Mouse (Mus musculus) thymus, adult 2 months (tissue): ENCODE measurements around the gene Gm47959.

Source experiments
- CTCF ChIP-seq: fragments of 200-500 bp; IDR thresholded peaks from 2 replicates; pipeline ENCODE4 v1.5.1; 2012; ENCODE audit warnings: mild to moderate bottlenecking, control low read depth, low read length, moderate library complexity, borderline replicate concordance; ENCODE audit not compliant: control insufficient read depth, poor library complexity, insufficient read depth; ENCODE audit errors: extremely low read depth
- POLR2A ChIP-seq: fragments of 200-500 bp; IDR thresholded peaks from 2 replicates; pipeline ENCODE4 v1.6.1; 2012; ENCODE audit warnings: mild to moderate bottlenecking, low read length, control low read depth, moderate library complexity; ENCODE audit not compliant: control insufficient read depth, poor library complexity, insufficient read depth; ENCODE audit errors: extremely low read depth

DNA sequence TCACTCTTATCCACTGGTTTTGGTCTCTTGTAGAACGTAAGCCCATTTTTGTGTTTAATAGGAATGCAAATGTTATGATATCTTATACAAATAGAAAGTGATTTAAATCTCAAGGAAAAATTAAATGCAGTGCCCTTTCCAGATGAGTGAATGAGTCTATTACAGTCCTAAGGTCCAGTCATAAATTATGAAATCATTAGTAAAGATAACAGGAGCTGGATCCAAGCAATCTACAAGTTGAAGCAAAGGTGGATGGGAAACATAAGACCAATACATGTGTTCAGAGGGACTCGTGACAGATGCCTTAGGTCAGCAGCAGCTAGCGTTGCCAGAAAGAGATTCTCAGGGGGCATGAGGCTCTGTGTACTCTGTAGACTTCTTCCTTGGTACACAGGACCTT, 8.8 kb upstream of the Gm47959 start:
- no peak for TF ChIP-seq CTCF
- TF ChIP-seq POLR2A = no peak
